Comparison of ENCODE assay signal across 8 mouse cellular contexts in genomic region chr8:87569706-87570563, GRCm38 (mm10). TPM values are rescaled to one million over a fixed set of nuclear protein-coding genes. Genes with fewer than 3 reads are reported as not detected.
A peak's percentile ranks its signal among the peaks of the same experiment; 100 is the strongest.
DNase-seq lines count a peak whose midpoint lies in the region; ATAC-seq and TF ChIP-seq lines count a peak whose summit lies in the region.

No protein-coding gene starts in this region.

- peak overlapping the region; percentile 62 for H3K9ac ChIP-seq in limb, embryonic 13.5 days
- no peak overlapping the region for H3K9ac ChIP-seq in neural tube, embryonic 15.5 days (replicated peaks)

- H3K4me2 ChIP-seq in limb, embryonic 13.5 days (replicated peaks): peak overlapping the region; percentile 62
- peak overlapping the region; percentile 44 for H3K4me2 ChIP-seq in neural tube, embryonic 15.5 days

- ATAC-seq in limb, embryonic 13.5 days (ENCODE audit: low FRiP score, low read depth): peak; percentile 68
- no peak for ATAC-seq in neural tube, embryonic 15.5 days (ENCODE audit: low FRiP score)
- no peak for ATAC-seq in erythroid progenitor cell, adult 5-6 weeks (replicated peaks; ENCODE audit: low FRiP score, poor library complexity, severe bottlenecking)

- no peaks in the 10 kb centered on the region for H3K36me3 ChIP-seq in hindbrain, embryonic 10.5 days
- H3K36me3 ChIP-seq in limb, embryonic 13.5 days: no peaks in the 10 kb centered on the region
- H3K36me3 ChIP-seq in neural tube, embryonic 15.5 days: no peaks in the 10 kb centered on the region

- H3K27ac ChIP-seq in embryonic fibroblast, embryonic 13.5 days (ENCODE audit: insufficient read depth, low read length): no peak overlapping the region
- H3K27ac ChIP-seq in hindbrain, embryonic 10.5 days: peak overlapping the region; percentile 82
- peak overlapping the region; percentile 70; the same call in 1 of the 2 replicates for H3K27ac ChIP-seq in limb, embryonic 13.5 days
- peak overlapping the region; percentile 28 for H3K27ac ChIP-seq in neural tube, embryonic 15.5 days (replicated peaks)

- TF ChIP-seq CTCF in embryonic fibroblast, embryonic 13.5 days (IDR thresholded peaks at IDR 0.05; ENCODE audit: borderline replicate concordance, insufficient read depth, low read length): no peak

- DNase-seq in Muller cell, postnatal 12 days (ENCODE audit: inconsistent ontology term): peak; percentile 50
- DNase-seq in hindbrain, embryonic 10.5 days (ENCODE audit: low spot score): peak; percentile 31
- no peak for DNase-seq in left cerebral cortex, adult 11 months (ENCODE audit: low spot score)
- no peak for DNase-seq in right cerebral cortex, adult 18-20 months

- TF ChIP-seq POLR2A in embryonic fibroblast, embryonic 13.5 days (IDR thresholded peaks at IDR 0.05; ENCODE audit: low read depth, low read length): peak; percentile 37; the same call in 1 of the 2 replicates

- H3K4me3 ChIP-seq in embryonic fibroblast, embryonic 13.5 days (ENCODE audit: insufficient read depth, low read length): peak overlapping the region; percentile 26
- H3K4me3 ChIP-seq in hindbrain, embryonic 10.5 days: peak overlapping the region; percentile 49
- H3K4me3 ChIP-seq in limb, embryonic 13.5 days: peak overlapping the region; percentile 34
- peak overlapping the region; percentile 16 for H3K4me3 ChIP-seq in neural tube, embryonic 15.5 days (replicated peaks)

- 0 out of 2 replicates have a peak, but pooled peaks cover 10% of the 10 kb centered on the region for H3K27me3 ChIP-seq in hindbrain, embryonic 10.5 days (ENCODE audit: insufficient read depth, poor library complexity, severe bottlenecking)
- 0 out of 2 replicates have a peak, but pooled peaks cover 4% of the 10 kb centered on the region for H3K27me3 ChIP-seq in limb, embryonic 13.5 days
- H3K27me3 ChIP-seq in neural tube, embryonic 15.5 days (replicated peaks): no peaks in the 10 kb centered on the region

- WGBS in hindbrain, embryonic 10.5 days: 30% methylated on average over 13 of the region's 13 CpGs
- WGBS in limb, embryonic 13.5 days: 24% methylated on average over 13 of the region's 13 CpGs
- WGBS in neural tube, embryonic 15.5 days: 34% methylated on average over 13 of the region's 13 CpGs

- H3K9me3 ChIP-seq in hindbrain, embryonic 10.5 days: no peaks in the 10 kb centered on the region
- no peaks in the 10 kb centered on the region for H3K9me3 ChIP-seq in limb, embryonic 13.5 days
- no peaks in the 10 kb centered on the region for H3K9me3 ChIP-seq in neural tube, embryonic 15.5 days (replicated peaks)

- no peaks in the 10 kb centered on the region for H3K4me1 ChIP-seq in embryonic fibroblast, embryonic 13.5 days (ENCODE audit: control insufficient read depth, insufficient read depth, low read length)
- H3K4me1 ChIP-seq in hindbrain, embryonic 10.5 days (replicated peaks): peaks cover 21% of the 10 kb centered on the region
- peaks cover 16% of the 10 kb centered on the region for H3K4me1 ChIP-seq in limb, embryonic 13.5 days
- peaks cover 13% of the 10 kb centered on the region for H3K4me1 ChIP-seq in neural tube, embryonic 15.5 days

RNA-seq across cellular contexts. Expression of gene 4933402J07Rik, which starts 6.3 kb away (rescaled TPM):
- polyA plus RNA-seq in embryonic fibroblast, embryonic 13.5 days (2011; ENCODE audit: insufficient read length, low read depth, missing spikeins): not detected in 2 replicates
- polyA plus RNA-seq in hindbrain, embryonic 10.5 days (2016; fragmentation: Nextera tagmentation; extraction: Ambion mirVana): not detected in 2 replicates
- not detected in 2 replicates for polyA plus RNA-seq in limb, embryonic 13.5 days (2015; fragmentation: Nextera tagmentation; extraction: Ambion mirVana)
- polyA plus RNA-seq in neural tube, embryonic 15.5 days (2015; fragmentation: Nextera tagmentation; extraction: Ambion mirVana): not detected in 2 replicates
- not detected in 2 replicates for total RNA-seq in erythroid progenitor cell, adult 5-6 weeks (2015; ENCODE audit: low replicate concordance)
- total RNA-seq in erythroid progenitor cell, adult 5-6 weeks (2017; ENCODE audit: low replicate concordance): not detected in 2 replicates

Comparison
In these comparisons a context has a peak if more than half of its experiments do, and no peak if none do; other contexts are left out.
1. DNase-seq: peak in Muller cell, postnatal 12 days (single experiment) and hindbrain, embryonic 10.5 days (single experiment); none in left cerebral cortex, adult 11 months (single experiment) and right cerebral cortex, adult 18-20 months (single experiment).
2. Peak in every context shown above with its lines, with median percentiles within 50 percentile points of each other: H3K4me3 ChIP-seq.